Mouse (Mus musculus) urinary bladder, postnatal 36 days (tissue): ENCODE results near the gene Mrrf.
"Not testable (repeated sequence)": the region's sequence is repeated elsewhere in the genome, so short reads cannot be mapped to it uniquely, and the experiment has no call there.

Experiments used
- DNase-seq, 2 experiments: peaks; one replicate each; pipeline ENCODE4 v3.0.0; 2022; ENCODE audit warnings: low spot score in 2 of 2, mixed read lengths in 1 of 2

Gene Mrrf

DNA sequence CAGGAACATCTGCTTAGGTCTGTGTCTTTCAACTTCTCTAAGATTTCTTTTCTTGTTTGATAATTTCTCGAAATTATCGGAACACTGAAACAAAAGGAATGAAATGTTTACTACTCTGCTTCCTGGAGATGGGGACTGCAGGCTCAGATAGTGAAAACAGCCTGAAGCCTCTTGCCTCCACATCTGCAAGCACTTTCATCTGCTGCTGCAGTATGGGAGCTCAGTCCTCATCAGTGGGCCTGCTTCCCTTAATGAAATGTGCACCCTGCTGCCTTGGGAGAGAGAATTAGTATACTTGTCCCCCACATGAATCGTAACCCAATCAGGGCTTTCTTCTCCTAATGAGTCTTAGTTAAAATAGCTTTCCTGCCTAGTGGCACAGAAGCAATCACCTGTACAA lies 7.1 kb upstream of the Mrrf start:
- DNase-seq, result no peak

DNA sequence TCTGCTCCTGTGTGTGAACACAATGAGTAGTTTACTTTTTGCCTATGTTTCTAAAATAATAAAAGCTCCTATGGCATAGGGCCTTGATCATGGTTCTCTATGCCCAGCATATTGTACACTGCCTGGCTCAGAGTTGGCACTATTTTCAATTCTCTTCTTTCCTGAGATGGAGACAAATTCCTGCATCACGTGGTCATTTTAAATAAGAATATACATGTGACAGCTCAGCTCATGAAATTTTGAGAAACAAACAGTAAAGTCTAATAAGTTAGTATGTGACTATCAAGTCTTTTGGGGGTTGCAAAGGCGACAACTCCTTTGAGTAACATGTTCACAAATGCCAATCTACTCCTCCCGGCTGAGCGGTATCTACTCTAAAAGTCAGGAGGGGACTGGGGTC lies 302 bp upstream of the Mrrf start:
- no peak for DNase-seq

DNA sequence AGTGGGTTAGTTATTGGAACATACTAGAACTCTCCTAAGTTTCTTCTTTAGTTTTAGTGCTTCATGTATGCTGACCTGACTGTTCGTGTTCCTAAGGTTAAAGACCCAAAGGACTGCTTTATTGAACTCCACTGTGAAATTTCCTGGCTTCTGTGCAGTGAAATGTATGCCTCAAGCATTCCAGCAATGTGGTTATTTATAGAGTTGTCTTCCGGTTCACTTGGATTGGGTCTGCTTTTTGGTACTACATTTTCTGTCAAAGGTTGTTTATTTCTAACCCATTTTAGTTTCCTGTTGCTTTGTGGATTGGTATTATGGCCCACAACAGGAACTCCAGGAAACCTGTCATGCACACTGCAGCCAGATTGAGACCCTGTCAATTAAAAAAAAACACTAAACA lies 2.9 kb downstream of the Mrrf start:
- DNase-seq, result no peak

DNA sequence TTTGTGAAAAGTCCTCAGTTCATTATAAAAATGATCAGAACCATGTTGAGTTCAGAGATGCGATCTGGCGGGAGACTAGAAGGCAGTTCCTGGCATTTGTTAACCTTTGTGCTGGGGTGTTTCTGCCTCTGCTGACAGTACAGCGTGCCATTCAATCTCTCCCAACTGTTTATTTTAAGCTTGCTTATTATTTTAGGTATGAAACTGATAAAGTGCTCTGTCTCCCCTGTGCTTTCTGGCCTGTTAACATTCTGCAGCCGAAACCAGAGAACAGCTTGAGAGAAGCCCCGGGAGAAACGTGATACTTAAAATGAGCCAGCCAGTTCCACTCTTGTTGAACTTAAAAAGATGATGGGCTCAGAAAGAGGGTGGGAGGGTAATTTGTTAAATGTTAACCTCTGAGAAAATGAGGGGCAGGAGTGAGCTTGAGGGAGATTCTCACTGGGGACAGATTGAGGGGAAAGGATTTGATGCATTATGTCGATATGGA lies 12.7 kb downstream of the Mrrf start:
- DNase-seq, result no peak

DNA sequence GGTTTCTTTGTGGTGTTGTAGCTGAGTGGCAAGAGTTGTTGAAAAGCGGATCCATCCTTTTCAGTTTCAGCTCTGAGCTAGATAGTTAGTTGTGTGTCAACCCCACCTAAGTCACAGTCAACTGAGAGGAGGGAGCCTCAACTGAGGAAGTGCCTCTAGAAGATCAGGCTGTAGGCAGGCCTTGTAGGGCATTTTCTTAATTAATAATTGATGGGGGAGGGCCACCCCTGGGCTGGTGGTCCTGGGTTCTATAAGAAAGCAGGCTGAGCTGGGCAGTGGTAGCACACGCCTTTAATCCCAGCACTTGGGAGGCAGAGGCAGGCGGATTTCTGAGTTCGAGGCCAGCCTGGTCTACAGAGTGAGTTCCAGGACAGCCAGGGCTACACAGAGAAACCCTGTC lies 16.2 kb downstream of the Mrrf start:
- DNase-seq, result not testable (repeated sequence)

DNA sequence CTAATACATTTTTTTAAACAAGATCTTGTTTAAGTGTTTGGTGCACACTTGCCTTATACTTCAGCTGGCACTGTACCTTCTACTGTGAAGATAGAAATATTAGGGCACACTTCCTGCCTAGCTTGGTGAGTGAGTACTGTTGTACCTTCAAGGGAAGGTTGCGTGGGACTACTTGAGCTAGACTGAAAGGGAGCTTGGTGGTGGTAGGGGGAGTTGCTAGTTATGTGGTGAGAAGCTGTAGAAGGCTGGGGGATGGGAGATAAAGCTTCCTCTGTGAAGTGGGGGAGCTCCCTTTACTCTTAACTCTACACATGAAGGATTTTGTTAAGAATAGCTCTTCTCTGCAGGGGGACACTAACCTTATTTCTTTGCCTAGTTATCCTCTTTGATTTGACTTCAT lies 21.3 kb downstream of the Mrrf start:
- no peak for DNase-seq

DNA sequence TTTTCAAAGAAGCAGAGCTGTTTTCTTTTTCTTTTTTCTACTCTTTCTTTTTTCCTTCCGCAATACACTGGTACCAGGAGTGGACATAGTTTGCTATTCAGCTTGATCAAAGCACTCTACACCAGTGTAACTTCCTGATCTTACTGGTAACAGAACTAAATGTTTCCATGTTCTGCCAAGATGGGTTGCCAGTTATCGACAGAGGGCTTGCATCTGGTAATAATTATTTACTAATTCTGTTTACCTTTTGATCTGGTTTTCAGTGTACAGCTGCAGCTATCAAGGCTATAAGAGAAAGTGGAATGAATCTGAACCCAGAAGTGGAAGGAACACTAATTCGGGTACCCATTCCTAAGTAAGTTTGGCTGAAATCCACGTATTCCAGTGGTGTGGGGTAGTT lies 23.1 kb downstream of the Mrrf start:
- no peak for DNase-seq

DNA sequence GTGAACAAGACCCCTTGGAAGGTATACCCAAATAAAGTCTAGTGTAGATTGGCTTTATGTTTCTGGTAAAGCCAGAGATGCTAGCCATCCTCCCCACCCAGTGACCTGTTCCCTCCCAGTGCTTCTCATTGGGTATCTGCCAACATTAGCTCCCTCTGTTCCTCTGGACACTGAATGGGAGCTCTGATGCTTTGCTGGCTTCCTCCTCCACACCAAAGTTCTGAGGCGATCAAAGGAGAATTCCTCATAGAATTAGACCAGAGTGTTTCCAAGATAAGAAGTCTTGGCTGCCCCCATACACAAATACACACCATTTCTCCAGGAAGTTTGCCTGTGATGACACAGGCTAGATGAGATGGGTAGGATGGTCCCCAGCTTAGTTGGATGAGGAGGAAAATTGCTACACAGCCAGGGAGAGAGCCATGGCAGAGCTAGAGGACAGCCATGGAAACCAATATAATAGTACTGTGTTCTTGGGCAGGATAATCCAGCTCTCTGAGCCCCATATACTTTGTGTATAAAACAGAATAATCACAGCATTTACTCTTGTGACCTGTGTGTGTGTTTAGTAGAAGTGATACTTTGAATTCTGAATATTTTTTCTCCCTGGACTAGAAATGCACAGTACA lies 31.9 kb downstream of the Mrrf start:
- DNase-seq, result no peak

DNA sequence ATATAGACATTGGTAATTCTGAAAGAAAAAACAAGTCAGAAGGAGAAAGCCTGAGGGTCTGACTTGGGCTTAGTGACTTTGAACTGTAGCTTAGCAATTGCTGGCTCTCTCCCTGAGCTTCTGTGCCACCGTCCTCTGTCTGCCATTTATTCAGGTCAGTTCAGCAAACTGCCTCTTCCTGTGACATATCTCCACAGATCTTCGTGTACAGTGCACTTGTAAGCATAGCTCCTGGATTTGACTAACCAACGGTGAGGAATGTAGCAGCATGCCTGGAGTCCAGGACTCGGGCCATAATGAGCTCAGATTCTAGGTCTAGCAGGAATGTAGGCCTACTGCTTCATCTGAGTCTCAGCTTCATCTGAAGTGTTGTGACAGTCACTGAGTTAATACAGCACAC lies 33.0 kb downstream of the Mrrf start:
- DNase-seq, result no peak

DNA sequence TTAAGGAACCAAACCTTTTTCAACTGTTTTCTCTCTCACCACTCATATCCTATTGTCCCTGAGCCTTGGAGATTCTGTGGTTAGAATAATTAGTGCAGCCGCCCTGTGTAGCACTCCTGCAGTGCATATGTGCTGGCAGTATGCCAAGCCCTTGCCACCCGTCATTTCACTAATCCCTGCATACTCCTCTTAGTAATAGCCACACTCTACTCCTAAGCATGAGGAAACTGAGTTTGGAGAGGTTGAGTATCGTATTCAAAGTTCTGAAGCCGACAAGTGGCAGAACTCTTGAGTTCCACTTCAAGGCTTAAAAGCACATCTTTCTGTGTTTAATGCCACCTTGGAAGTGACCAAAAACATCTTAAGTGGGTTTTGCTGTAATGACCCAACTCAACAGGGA lies 35.9 kb downstream of the Mrrf start:
- DNase-seq, result no peak

DNA sequence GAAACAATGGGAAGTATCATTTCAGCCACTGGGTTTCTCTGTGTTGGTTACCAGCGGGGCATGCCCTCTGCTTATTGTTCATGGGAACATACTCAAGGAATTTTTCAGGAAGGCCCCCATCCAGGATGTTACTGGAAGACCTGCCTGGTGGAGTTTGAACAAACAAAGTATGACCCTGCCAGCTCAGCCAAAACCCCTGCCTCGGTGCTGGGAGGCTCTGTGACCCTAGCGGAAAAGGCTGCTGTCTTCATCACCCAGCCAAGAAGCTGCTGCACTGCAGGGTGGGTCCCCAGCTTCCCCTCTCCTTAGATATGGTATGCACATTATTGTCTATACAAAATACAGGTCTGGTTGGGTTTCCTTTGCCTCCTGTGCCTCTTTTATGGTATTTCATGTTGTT lies 36.4 kb downstream of the Mrrf start:
- DNase-seq, result no peak

DNA sequence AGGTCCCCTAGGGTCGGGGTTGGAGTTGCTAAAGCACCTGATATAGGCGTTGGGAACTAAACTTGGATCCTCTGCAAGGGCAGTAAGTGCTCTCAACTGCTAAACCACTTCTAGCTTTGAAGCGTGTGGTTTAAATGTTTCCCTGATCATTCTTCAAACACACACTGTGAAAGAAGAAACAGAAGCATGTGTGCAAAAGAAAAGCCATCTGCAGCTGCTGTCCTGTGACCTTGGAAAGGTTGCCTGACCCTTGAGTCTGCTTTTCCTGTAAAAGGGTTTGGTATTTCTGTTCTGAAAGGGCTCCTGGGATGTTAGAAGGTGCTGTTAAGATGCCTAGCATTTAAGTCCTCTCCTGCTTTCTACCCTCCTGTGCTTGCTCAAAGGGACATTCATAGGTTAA lies 43.3 kb downstream of the Mrrf start:
- DNase-seq, result no peak

DNA sequence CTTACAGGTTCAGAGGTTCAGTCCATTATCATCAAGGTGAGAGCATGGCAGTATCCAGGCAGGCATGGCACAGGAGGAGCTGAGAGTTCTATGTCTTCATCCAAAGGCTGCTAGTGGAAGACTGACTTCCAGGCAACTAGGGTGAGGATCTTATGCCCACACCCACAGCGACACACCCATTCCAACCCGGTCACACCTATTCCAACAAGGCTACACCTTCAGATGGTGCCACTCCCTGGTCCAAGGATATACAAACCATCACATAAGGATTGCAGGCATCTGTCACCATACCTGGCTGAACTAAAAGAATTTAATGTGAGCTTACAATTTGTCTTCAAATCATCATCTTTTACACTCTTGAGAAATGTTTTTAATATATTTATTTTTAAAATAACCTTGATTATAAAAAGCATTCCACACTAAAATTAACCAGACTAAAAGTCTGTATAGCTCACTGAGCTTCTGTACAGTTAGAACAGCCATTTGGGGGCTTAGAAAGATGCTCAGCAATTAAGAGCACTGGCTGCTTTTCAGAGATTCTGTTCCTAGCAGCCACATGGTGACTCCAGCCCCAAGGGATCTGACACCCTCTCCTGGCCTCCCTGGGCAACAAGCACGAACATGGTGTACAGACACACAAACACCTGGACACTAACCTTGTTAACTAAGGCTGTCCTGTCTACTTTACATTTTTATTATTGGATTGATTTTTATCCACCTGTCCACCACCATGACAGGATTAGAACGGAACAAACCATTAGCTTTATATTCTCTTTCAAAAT lies 45.6 kb downstream of the Mrrf start:
- not testable (repeated sequence) for DNase-seq

DNA sequence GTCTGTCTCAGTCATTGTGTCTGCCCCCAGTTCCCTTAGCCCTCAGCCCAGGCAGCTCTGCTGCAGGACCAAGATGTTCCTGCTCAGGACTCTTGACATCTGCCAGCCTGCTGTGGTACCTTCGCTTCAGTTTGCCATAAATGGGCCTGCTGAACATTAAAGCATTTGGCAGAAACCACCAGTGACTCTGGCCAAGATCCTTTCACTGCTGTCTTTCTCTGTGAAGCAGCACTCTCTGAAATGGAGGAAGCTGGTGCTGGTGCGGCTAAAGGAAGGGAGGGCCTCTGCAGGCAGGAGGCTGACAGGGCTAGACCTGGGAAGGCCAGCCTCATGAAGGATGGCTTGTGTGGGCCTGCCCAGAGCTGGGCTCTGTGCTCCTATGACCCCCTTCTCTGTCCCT lies 47.1 kb downstream of the Mrrf start:
- DNase-seq, result no peak

DNA sequence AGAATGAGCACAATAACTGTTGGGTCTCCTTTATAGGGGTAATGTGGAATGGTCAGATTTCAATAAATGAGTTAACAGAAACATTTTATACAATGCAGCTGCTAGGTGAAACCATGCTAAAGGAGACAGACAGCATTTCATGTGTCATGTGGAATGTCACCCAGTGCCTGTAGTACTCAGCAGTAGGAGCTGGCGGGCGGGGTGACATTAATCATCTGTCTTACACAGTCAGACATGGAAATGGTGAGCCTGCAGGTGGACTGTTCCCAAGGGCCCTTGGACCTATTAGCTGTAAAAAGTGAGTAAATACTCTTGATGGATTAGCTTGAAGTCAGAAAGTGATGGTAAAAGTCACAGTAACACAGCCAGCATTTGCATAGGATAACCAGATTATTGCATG lies 48.0 kb downstream of the Mrrf start:
- DNase-seq, result no peak

DNA sequence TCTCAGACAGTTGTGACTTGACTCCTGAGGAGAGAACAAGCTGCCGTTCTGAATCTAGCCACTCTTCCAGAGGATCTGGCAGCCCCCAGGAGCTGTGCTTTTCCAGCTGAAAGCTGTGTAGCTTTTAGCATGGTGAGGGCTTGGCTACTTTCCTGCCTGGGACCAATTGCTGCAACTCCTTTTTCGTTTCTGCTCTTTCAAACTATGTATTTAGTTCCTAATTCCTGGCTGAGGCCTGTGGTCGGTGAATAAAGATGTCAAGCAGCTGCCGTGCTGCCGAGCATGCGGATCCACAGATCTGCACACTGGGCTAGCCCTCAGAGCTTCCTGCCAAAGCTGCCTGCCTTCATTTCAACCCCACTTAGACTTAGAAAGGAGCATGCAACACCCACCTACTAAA lies 48.7 kb downstream of the Mrrf start:
- no peak for DNase-seq

DNA sequence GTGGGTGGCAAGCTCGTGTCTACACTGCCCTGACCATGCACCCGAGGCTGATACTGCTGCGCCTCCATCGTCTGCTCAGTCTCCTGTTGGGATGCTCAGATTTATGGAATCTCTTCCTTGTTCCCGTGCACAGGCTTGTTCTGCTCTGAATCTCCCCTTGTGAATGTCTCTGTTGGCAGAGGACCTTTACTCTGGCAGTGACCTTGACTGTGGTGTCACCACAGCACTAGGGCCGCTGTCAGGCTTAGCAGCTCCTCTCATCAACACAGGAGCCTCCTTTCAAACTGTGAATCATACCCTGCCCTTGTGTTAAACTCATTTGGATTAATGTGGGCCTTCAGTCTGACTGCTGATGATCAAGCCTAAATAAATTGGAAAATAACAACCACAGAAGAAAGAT lies 53.0 kb downstream of the Mrrf start:
- not testable (repeated sequence) for DNase-seq

DNA sequence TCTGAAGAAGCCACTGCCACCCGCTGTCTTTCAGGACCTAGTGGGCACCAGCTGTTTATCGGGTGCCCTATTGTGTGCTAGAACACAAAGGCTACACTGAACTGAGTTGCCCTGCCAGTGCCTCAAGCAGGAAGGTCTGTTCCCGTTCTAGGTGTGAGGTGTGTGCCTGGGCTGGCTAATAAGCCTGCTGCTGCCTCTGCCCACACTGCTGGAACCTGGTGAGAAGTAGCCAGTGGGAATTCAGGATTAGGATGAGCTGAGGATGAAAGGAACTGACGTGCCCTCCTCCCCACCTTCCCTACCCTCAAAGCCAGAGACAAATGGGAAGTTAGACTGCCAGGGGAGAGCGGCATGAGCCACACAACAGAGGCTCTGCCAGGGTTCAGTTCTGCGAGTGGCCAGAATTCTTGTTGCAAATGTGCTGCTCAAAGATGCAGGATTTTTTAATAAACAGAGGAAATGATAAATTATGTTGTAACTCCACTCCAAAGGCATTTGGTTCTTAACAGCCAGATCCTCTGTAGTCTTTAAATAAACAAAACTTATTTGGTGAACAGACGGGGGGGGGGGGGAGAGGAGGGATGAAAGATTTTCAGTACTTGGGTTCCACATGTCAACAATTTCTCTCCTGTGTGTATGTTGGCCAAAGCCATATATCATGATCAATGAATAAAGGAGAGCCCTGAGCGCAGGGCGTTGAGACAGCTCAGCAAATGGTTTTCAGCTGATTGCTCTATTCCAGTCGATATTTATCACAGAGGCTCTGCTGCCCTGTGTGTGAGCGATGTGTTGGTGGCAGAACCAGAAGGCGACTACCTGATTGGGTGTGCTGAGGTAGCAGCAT lies 55.1 kb downstream of the Mrrf start:
- DNase-seq, result no peak

DNA sequence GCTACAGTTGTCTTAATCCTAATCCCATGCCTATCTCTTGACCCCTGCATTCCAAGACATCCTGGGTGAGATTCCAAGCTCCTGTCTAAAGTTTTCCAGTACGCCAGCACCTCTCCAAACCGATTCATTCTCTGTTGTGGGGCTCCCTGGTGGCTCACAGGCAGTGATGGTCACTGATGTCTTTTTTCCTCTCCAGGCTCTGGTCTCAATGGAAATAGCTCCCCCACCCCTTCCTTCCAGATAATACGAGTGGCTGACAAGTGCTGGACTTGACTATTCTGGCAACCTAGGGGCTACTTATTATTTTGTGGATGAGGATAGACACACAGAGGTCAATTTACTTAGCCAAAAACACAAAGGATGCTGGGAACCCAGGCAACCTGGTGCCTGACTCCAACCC lies 60.8 kb downstream of the Mrrf start:
- no peak for DNase-seq

DNA sequence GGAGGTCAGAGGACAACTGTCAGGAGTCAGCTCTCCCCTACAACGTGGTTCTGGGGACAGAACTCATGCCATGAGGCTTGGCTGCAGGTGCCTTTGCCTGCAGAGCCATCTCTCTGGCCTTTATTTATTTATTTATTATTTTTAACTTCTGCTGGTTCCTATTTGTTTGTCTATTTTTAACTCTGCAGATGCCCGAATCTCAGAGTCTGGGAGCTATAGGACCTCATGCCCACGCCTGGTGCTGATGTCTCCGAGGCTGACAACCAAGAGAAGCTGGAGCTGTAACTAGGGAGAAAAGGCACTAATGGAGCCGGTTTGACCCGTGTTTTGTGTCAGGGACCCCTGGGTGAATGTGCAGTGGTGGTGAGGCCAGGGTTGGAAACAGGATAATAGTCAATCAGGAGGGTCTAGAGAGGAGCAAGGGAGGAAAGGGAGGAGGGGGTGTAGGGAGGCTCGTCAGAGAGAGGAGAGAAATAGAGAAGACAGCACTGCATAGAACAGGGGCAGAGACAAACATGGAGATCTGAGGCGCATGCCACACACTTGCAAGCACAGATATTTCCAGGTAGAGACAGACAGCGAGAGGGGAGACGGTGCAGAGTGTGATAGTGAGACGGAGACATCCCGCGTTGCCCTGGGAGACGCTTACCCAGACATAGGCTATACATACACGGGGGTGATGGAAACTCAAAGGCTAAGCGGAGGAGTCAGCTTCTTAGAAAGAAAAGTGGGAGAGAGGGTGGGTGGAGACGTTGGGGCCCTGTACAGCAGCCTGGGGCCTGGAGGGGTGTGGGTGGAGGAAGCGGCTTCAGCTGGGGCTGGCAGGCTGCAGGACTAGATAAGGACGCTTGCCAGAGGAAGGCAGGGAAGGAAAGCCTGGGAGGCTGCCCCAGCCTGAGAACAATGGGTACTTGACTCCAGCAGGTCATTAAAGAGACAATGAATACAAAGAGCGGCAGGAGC lies 62.0 kb downstream of the Mrrf start:
- peak in 1 of 2 experiments; percentile 19 for DNase-seq

DNA sequence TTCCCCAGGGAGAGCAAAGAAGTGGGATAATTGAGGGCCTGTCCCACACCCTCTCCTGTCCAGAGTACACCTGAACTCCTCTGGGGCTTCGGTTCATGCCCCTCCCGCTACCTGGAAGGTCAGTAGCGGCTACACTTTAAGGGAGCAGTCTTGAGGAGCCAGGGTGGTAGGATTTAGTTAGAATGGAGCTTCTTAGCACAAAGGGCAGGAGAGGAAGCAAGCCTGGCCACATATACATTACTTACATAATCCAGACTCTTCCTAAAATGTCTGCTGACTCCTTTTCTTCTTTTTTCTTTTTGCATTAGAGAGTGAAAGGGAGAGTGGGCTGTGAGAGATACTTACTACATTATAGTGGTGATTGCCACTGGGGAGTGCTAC lies 62.7 kb downstream of the Mrrf start:
- DNase-seq, result no peak

DNA sequence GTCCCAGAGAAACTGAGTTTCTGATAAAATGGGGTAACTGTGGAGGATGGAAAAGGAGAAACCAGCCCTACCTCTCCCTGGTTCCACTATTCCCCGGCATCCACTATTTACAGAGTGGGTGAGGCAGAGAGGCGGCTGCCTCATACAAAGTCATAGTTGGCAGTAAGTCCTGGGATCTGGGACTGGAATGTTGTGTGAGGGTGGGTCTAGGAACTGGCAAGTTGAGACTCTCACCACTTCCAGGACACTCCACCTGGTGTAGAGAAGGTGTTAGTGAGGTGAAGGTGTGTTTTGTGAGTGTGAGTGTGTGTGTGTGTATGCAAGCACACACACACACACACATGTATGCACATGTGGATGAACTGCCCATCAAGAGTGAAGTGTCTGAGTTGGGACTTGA lies 64.6 kb downstream of the Mrrf start:
- DNase-seq, result no peak
